Mouse (Mus musculus): ENCODE data around the gene 2010003K11Rik.

DNA sequence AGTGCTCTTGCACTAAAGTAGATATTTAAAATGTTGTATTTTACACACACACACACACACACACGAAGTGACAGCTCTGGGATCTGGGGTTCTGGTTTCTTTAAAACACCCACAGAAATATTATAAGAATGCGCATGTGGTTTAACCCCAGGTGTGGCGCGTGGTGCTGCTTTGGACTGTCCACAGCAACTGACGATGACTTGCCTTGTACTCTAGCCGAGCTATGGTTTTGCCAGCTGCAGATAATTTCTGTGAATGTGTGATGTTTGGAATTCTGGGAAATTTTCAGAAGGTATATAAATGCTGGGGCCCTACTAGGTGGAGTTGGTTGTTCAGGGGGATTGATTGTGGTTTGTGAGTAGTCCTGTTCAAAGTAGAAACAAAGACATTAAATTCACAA lies 49.4 kb upstream of the 2010003K11Rik start:
- TF ChIP-seq EP300 (IDR thresholded peaks at IDR 0.05; ENCODE audit: insufficient read depth, low read depth, low read length) (no peak), CTCF (IDR thresholded peaks at IDR 0.05) (no peak)

Data from heart, adult 2 months (tissue).